Mouse (Mus musculus): ENCODE measurements around the gene Hdac7. TPM values are rescaled to one million over a fixed set of nuclear protein-coding genes. Genes with fewer than 3 reads are reported as not detected.

Gene Hdac7
- total RNA-seq, 2 experiments from 2014 or later, result 24.5 to 40.3 TPM

DNA sequence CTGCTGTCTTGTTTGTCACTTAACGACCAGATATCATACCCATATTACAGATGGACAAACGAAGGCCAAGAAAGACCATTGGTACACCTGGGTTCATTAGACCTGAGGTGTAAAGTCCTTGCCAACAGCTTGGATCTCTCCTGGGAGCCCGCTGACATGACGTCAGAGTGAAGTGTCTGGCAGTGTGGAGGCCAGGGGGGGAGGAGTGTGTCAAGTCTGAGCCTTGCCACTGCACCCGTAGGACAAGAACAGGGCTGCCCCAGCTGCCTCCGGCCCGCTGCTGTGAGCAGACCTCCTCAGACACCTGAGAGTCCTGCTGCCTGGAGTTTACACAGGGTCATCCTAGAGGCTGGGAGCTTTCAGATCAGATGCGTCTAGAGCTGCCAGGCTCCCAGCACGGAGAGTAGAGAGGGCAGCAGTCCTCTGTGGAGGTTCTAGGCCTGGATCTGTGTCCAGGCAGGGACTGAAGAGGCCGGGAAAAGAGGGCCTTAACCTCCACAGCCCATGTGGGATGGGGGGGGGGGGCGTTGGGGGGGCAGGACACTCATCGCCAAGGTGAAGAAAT, 100.3 kb downstream of the Hdac7 start:
- no peak for DNase-seq

GRCm38 (mm10) chr15:97743210-97743609, 101.1 kb downstream of the Hdac7 start:
- no peak for DNase-seq

Other genes starting within 250 kb of the Hdac7 start
- gene Rpap3, start 138.7 kb downstream of the Hdac7 start, total RNA-seq (2021), result 10 to 100 TPM; 10.2 to 13.2 TPM
- gene Endou, start 113.2 kb downstream of the Hdac7 start, total RNA-seq (2021), result under 1 TPM; 0.56 to 0.82 TPM
- gene Rapgef3, start 76.5 kb downstream of the Hdac7 start, total RNA-seq (2021), result 1 to 10 TPM; 7.4 to 8.5 TPM
- 10 to 100 TPM; 34.5 to 42.6 TPM for gene Slc48a1, start 66.0 kb downstream of the Hdac7 start, total RNA-seq (2021)
- gene Vdr, start 66.1 kb upstream of the Hdac7 start, total RNA-seq (2021), result 1 to 10 TPM in 1 of 2 experiments, under 1 TPM in 1; 0.40 to 2.8 TPM
- gene Tmem106c, start 119.7 kb upstream of the Hdac7 start, total RNA-seq (2021), result 10 to 100 TPM; 14.4 to 17.7 TPM
- gene Col2a1, start 160.2 kb upstream of the Hdac7 start, total RNA-seq (2021), result 10 to 100 TPM; 33.3 to 33.7 TPM
- gene Pfkm, start 248.1 kb upstream of the Hdac7 start, total RNA-seq (2021), result 1,000 to 10,000 TPM; 1,073 to 1,245 TPM
- 10 to 100 TPM in 1 of 2 experiments, 1 to 10 TPM in 1; 9.6 to 13.3 TPM for gene Senp1, start 249.2 kb upstream of the Hdac7 start, total RNA-seq (2021)

Measured in gastrocnemius, postnatal 10 days (tissue).